Mouse (Mus musculus) gastrocnemius, postnatal 25 days (tissue): Measurements from ENCODE around the gene Vps13c. TPM values are rescaled to one million over a fixed set of nuclear protein-coding genes. Genes with fewer than 3 reads are reported as not detected.

Experiments used
- DNase-seq: peaks from one replicate; pipeline ENCODE4 v3.0.0; 2022
- long read RNA-seq, 2 experiments: library from polyadenylated mRNA; stranded (forward); transcript quantifications; one replicate each; pipeline ENCODE4 v2.0.0; 2021
- total RNA-seq, 2 experiments: library from RNA; stranded (reverse); gene quantifications; 1 replicate in 1 of 2; 2 replicates in 1 of 2; pipeline ENCODE4 v1.2.3; 2021

Gene Vps13c
- total RNA-seq = 10 to 100 TPM; 23.7 to 25.4 TPM
- long read RNA-seq, experiment 1, partial matches to known transcripts = 1 of 1 reads
- long read RNA-seq, experiment 1, other reads (novel, unspliced or antisense) = 0 of 1 reads
- long read RNA-seq, experiment 2, partial matches to known transcripts = 1 of 1 reads
- long read RNA-seq, experiment 2, other reads (novel, unspliced or antisense) = 0 of 1 reads

DNA sequence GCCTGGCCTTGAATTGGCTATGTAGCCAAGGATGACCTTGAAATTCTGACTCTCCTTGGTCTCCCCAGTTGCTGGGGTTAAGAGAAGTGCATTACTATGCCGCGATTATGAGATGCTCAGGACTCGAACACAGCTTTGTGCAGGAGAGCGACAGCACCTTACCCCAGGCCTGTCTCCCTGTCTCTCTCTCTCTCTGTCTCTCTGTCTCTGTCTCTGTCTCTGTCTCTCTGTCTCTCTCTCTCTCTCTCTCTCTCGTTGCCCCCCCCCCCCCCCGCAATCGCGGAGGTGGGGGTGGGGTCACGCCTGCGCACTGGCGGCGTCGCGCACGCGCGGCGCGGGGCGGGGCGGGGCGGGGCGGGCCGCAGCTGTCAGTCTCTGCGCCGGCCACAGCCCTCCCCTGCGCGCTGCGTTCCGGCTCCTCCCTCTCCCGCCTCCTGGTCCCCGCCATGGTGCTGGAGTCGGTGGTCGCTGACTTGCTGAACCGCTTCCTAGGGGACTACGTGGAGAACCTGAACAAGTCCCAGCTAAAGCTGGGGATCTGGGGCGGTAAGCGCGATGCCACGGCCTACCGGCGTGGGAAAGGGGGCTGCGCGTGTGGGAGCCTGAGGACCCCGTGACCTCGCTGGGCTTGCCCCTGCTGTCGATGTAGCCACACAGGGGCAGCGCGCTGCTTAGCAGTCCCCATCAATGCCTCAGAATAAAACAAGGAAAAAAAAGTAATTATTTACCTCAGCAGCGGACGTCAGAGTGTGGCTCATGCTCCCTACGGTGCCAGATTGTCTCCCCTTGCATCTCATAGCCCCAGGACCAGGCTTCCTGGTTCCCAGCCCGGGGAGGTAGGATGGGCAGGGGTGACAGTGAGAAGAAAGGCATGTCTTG is at the start of gene Vps13c:
Gene Vps13c, plus strand, starts transcription at position 416 of the 879 bp plus-strand sequence.
- peak; percentile 85 for DNase-seq

DNA sequence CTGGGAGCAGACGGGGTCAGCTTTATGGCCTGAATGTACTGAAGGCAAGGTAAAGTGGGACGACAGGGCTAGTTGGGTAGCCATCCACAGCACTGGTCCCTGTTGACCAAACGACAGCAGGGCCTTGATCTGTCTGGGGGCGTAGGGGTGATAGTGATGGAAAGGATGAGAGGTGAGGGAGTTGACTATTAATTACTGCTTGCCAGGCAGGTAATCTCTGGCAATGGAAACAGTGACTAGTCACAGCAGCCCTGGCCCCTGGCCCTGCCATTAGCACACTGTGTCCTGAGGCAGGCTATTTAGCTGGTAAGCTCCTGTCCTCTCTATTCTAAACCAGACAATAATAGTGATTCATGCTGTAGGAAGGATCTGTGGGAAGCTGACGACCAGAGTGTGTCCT is 47.8 kb upstream of the Vps13c start:
- DNase-seq = no peak

GRCm38 (mm10) chr9:67793501-67793900 is 46.7 kb upstream of the Vps13c start:
- DNase-seq = no peak

GRCm38 (mm10) chr9:67794216-67794615 is 46.0 kb upstream of the Vps13c start:
- no peak for DNase-seq

DNA sequence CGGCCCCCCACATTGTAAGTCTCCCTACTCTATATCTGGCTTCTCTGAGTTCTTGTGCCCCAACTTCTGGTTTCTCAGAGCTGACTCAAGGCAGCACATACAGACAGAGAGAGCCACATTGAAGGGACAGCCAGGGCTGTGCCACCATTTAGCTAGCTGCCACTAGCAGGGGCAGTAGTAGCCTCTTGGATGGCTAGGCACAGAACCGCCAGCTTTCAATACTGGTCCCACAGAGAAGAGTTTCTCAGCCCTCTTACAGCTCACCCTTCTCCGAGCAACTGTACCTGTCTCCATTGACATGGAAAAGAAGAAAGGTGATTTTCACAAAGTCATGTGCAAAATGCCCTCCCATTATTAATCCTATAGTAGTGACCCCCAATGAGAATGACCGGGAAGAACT is 45.5 kb upstream of the Vps13c start:
- no peak for DNase-seq

DNA sequence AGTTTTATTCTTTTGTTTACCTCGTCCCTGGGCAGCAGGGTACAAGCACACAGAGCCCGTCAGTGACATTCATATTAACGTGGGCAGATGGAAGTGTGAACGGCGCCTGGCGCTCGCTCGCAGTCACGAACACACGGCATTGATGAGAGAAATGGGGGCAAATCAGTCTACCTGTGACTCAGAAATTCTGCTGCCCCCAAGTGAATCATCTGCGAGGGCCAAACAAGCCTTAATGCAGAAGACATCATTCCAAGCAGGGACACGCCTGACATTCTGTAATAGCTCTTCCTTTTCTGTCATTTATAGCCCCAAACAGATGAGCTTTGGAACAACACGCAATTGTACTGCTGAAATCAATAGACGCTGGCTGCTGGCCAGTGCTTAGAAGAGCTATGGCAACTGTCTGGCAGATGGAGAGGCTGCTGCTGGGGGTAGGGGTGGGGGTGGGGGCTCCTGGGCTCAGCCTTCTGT is 45.0 kb upstream of the Vps13c start:
- no peak for DNase-seq

GRCm38 (mm10) chr9:67799078-67799819 is 40.9 kb upstream of the Vps13c start:
- DNase-seq = no peak

- DNase-seq = no peak
These were observed 38.0 kb upstream of the Vps13c start for GRCm38 (mm10) chr9:67802241-67802640.

- no peak for DNase-seq
These were observed 33.2 kb upstream of the Vps13c start for GRCm38 (mm10) chr9:67807000-67807399.

DNA sequence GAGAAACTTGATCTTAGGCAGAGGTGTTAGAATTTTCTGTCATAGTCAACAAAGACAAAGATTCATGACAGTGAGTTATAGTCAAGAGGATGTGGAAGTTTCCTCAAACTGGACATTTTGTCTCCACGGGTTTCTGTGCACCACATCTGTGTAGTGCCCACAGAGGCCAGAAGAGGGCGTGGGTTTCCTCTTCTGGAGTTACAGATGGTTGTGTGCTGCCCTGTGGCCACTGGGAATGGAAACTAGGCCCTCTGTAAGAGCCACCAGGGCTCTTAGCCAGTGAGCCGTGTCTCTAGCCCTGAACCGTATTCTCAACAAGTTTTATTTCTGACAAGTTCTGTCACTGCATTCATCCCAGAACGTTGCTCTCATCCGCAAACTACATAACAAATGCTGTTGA is 29.7 kb upstream of the Vps13c start:
- no peak for DNase-seq

GRCm38 (mm10) chr9:67811116-67811515 is 29.1 kb upstream of the Vps13c start:
- DNase-seq = peak; percentile 24

DNA sequence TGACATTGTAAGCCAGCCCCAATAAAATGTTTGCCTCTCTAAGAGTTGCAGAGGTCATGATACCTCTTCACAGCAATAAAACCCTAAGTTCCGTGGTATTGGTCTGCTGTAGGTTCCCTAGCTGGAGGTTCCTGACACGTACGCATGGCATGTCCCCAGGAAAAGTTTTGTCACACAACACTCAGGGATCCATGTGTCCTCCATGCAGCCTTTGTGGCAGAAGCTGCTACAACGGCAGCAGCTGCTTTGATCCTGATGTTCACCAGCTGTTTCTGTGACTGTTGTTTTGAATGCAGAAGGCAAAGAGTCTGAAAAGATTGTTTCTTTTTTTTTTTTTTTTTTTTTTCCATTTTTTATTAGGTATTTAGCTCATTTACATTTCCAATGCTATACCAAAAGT is 27.0 kb upstream of the Vps13c start:
- DNase-seq = no peak

GRCm38 (mm10) chr9:67813665-67814337 is 26.4 kb upstream of the Vps13c start:
- DNase-seq = peak; percentile 84

DNA sequence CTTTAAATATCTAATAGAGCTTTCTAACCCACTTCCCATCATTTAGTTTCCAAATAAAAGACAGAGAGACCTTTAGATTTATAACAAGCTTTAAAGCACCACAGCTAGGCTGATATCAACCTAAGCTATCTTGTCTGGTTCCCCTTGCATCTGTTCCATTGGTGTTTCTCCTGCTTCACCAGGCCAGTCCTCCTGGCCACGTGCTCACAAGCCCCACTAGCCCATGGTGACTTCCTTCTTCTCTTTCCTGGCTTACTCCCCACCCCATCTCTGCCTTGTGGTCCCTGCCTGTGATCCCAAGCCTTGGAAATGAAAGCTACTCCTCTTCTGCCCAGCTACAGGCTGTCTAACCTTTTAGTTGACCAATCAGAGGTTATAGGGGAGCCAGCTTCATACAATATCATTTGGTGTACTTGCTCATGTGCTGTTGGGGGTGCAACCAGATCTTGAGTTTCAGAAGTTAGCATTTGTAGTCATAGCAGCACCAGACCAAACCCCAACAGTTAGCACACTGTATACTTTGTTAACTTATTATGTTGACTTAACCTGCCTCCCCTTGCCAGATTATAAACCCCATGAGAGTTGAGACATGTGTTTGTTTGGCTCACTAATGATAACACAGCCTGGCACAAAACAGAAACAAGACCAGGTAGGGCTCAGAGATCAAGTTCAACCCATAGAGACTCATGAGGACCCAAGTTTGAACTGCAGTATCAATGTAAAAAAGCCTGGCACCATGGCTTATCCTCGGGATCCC is 23.8 kb upstream of the Vps13c start:
- no peak for DNase-seq

DNA sequence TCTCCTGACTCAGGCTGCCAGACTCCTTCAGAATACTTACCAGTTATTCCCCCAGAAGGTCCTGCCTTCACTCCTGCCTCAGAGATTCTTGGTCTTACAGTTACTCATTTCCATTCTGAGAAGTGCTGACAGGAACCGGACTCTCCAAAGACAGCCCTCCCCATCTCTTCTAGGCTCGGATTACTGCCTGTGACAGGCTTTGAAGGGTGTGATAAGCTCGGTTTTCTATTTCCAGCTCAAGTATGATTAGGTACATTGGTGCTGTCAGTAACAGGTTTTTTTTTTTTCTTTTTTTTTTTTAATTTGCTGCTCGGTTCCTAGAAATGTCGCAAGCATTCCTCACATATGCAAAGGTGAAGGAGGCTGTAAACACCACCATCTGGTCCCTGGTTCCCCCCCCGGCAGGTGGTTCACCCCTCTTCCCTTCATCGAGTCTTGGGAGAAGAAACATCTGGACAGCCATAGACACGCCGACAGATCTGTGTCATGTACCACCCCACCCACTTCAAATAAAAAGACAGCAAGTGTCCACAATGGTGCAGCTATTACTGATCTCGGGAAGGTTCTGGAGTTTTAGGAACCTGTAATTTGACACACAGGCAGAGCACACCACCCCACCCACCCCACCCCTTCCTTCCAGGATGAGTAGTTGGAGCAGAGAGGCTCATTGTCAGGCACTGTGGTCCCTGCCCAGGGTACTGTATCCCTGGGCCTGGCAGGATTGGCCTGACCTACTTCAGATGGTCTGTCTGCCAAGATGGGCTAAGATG is 22.1 kb upstream of the Vps13c start:
- DNase-seq = no peak

- no peak for DNase-seq
These were observed 21.6 kb upstream of the Vps13c start for GRCm38 (mm10) chr9:67818668-67818950.

GRCm38 (mm10) chr9:67823131-67823530 is 17.1 kb upstream of the Vps13c start:
- peak; percentile 53 for DNase-seq

GRCm38 (mm10) chr9:67825527-67825926 is 14.7 kb upstream of the Vps13c start:
- no peak for DNase-seq

GRCm38 (mm10) chr9:67828182-67828581 is 12.0 kb upstream of the Vps13c start:
- DNase-seq = no peak

- DNase-seq = peak; percentile 51
These were observed 9.5 kb upstream of the Vps13c start for GRCm38 (mm10) chr9:67830411-67831358.
